Mouse (Mus musculus) thymus, postnatal 25 days (tissue): ENCODE results near the gene Skap1.
A peak's percentile ranks its signal among the peaks of the same experiment; 100 is the strongest.

Experiments used
- DNase-seq: peaks from one replicate; pipeline ENCODE4 v3.0.0; 2022

Skap1 gene

DNA sequence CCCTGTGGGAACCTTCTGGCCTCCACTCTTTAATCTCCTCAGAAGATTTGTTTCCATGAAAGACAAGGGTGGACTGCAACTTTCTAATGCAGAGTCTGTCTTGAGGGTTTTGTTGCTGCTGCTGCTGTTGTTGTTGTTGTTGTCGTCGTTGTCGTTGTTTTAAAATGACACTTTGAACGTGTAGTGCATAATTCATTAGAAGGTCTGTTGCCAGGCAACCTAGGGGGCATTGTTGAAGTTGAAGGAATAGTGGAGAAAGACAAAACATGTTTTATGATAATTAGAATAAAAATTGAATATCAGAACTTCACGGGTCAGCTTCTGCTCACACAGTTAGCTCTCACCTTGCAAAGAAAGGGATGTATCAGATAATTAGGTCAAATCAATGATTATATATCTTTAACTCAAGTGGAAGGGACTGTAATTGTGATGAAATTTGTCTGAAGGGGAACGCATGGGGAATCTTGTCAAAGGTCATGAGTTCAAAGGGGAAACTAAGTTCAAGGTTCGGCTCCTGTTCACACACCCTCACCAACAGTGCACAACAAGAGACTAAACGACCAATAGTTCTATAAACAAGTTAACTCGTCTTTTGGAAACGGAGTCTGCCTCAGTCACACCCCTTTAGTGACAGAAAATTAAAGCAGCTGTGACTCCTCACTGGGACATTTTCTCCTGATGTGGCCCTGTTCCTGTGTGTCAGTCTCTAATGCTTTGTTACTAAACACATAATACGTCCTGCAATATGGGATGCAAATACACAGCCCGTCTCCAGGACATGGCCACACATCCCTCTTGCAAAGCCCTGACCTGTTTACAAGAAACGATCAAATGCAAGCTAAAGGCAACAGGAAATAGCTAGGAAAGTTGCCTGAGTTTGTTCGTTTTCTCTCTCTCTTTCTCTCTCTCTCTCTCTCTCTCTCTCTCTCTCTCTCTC lies 112.4 kb downstream of the Skap1 start:
- no peak for DNase-seq

DNA sequence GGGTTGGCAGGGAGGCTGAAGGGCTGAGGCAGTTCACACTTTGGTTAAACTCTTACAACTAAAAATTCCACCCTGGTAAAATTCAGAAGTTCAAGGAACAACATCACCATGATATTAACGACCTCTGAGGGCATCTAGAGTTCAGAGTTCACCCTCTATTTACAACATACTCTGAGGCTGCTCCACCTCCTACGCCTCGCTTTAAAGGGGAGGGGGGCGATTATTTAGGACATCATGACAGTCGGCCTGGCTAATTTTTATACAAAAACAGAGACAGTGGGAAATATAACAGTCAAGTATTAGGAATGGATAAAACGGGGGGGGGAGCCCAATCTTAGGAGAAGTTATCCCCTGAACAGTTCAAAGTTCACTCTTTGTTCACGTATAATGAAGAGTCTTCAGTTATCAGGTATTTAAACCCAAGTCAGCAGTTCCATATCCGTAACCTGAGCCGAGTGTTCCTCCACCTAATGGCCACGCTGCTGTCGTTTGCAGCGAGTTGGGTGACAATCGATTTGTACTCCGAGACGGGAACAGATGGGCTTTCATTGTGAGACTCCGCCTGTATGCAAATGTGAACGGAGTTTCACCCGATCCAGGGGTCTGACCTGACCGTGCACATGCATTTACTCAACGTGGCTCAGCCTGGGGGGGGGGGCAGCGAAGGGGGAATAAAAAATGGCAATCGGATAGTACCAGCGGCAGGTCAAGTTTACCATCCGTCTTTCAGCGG lies 114.3 kb downstream of the Skap1 start:
- no peak for DNase-seq

DNA sequence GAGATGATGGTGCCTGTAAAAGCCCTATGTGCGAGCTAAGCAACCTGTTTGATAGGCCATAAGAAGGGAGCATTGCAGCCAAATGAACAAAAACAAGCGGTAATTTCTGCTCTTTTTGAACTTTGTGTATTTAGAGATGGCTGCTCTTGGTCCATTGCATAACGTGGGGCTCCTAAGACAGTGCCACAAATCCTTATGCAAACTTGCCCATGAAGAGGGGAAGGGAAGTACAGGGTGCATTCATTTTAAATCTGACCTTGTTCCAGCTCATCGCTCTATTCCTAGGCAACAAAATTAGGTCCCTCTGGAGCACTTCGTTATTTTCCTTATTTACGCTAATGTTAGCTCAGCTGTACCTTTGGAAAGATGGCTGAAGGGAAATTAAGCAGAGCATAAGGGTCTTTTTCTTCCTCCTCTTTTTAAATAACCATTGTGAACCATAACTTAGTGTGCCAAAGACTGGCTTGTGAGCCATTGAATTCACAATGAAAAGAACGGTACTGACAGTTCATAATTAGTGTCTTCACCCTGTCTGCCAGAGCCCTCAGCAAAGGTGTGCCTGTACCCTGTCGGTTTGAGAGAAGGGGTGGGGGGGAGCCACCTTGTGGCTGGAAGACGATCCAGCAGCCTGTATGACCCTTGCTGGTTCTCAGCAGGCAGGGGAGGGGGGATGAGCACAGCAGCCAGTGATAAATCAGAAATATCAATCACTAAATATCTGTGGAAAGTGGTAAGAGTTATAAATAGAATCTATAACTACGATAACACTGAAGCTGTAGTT lies 117.4 kb downstream of the Skap1 start:
- DNase-seq = peak; percentile 45

DNA sequence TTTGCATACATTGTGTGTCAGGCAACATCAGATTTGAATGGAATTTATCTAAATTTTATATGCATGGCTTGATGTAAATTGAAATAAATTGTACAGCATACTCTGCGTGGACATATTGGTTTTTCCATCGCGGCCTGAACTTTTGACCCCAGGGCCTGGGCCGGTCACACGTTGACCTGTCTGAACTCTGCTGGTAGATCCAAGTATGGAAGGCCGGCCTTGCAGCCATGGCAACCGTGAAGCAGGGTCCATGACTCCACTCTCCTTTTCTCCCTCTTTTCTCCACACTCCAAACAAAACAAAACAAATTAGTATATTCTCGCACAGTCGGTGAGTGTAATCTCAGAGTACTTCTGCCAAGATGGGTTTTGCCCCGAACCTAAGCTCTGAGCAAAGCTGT lies 118.2 kb downstream of the Skap1 start:
- no peak for DNase-seq

DNA sequence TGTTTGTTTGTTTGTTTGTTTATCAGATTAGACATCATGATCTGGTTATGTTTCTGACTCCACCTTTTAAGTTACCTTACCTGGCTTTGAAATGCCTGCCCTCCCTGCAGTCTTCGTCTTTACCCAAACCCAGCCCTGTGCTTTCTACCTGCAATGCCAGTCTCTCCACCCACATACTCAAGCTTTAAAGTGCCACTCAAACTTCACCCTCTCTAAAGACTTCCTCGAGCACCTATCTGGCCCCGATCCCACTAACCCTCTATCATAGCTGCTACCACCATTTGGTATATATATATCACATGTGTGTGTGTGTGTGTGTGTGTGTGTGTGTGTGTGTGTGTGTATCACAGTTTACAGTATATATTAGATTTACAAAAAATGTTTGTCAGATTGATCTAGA lies 125.4 kb downstream of the Skap1 start:
- DNase-seq = no peak

DNA sequence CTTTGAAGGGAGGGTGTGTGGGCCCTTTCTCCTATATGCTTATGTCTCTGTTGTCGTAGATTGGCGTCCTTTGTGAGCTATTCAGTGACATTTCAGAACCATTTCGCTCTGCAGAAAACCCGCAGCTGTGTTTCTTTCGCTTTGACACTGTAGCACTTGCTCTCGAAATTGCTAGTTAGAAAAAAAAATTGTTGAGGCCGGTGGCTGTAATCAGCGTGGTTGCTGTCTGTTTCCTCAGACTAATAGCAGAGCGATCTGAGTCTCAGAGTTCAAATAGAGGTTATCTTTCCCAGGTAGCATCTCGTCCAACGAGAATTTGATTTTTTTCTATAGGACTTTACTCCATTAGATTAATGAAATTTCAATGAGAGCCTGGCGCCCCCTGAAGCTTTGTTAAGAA lies 131.5 kb downstream of the Skap1 start:
- no peak for DNase-seq

DNA sequence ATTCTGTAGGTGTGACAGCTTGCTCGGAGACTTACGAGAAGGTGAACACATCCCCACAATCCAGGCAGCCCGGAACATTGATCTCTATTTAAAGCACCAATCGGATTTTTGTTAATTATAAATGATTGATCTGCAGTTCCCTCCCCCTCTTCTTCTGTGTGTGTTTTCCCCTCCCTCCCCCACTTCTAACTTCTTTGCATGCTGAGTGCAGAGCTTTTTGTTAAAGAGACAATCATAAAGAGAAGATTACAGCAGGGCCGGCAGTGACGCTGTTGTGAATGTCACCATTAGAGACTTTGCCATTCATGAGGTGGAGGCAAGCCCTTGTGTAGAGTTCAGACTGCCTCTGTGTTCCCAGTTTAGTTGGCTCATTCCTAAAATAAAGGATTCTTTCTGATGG lies 131.9 kb downstream of the Skap1 start:
- DNase-seq = no peak

DNA sequence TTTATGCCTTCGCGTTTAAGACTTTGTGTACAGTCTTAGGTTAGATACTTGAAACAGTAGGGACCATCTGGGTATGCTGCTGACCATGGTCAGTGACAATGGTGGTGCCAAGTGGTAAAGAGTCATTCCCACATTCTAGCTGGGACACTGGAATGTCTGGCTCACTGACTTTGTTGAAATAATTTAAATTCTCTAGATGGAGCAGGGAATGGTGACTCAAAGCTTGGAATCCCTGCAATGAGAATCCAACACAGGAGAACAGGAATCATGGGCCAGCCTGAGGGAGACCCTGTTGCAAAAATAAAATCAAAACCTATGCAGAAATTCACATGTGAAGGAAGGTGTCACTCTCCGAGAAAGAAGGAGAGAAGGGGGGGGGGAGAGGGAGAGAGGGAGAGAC lies 138.4 kb downstream of the Skap1 start:
- no peak for DNase-seq

DNA sequence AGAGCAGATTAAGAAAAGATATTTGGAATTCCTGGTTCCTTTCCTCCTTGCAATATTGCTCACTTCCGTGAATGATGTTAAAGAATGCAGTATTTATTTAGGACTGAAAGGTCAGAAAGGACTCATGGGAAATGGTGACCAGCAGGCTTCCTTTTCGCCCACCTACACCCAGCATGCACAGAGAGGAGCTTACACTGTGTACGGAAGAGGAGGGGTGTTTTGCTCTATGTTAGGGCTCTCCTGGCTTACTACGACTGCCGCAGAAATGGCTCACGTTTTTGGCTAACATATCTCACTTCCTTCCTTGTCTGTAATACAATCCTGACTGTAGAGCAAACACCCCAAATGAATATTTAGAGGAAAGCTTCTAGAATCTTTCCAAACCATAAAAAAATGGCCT lies 139.9 kb downstream of the Skap1 start:
- DNase-seq = no peak

DNA sequence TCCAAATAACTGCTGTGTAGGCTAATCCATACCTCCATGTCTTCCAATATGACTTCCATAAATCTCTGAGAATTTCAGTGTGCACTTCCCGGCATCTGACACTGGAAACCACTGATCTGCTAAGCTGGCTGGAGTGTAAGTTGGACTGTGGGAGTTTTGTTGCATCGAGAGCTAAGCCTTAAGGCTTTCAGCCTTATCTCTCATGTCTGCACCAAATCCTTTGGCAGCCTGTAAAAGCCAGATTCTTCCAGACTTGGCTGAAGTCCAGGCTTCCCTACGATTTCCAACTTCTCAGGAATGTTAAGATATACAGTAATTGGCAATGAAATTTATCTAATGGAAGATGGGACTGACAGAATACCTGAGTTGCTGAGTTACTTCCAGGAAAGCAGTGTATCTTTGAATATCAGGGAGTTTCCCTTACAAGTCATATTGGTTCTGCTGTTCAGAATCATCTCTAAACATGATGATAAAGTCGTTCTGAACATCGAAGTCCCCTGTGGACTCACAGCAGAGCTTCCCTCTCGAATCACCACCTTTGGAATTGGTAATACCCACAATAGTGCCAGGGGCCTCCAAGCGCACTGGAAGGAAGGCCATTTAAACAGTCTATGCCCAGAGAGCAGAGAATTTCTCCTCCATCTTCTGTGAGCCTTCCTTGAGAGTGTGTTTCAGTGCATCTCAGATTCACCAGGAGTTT lies 140.5 kb downstream of the Skap1 start:
- DNase-seq = no peak

DNA sequence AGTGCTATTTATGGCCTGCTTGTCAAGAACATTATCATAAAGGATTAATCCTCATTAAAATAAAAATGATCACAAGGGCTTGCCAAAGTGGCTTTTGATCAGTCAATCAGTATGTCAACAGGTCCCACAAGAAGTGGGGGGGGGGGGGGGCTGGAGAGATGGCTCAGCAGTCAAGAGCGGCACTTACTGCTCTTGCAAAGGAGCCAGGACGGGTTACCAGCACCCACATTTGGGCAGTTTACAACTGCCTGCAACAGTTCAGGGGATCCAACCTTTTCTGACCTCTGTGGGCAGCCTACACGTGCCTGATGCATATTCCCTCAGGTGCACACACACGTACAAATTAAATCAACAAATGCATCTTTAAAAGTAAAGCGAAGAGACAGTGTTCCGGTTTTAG lies 141.1 kb downstream of the Skap1 start:
- no peak for DNase-seq

DNA sequence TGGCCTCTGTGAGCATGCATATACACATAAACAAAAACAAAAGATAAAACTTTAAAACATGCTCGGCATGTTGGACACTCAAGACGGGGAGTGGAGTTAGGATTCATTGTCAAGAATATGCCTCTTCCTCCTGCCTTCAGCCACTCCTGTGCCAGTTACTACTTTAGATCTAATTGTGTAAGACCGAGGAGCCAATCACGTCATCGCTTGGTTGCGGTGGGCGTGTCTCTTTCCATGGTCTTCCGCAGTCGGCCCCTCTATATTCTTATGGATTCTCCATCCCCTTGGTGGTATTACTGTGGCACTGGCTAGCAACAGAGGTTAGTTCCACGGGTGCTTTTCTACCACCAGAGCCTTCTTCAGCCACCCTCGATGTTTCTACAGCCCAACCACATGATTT lies 148.2 kb downstream of the Skap1 start:
- DNase-seq = no peak

DNA sequence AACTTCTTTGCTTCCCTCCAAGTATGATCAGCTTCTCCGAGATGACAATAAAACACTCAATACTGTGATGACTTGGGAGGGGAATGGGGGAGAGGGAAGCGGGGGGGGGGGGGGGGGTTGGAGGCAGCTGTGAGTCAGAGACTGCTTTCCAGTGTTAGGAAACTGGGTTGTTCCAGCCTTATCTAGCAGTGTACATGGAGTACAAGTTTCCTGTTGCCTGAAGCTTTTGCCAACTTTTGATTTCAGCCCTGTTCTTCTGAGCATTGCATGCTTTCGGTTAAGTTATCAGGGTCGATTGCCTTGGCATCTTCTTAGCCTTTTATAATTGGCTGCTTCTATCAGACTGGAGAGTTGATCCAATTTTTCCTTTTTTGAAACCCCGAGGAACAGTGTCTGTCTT lies 152.4 kb downstream of the Skap1 start:
- no peak for DNase-seq

DNA sequence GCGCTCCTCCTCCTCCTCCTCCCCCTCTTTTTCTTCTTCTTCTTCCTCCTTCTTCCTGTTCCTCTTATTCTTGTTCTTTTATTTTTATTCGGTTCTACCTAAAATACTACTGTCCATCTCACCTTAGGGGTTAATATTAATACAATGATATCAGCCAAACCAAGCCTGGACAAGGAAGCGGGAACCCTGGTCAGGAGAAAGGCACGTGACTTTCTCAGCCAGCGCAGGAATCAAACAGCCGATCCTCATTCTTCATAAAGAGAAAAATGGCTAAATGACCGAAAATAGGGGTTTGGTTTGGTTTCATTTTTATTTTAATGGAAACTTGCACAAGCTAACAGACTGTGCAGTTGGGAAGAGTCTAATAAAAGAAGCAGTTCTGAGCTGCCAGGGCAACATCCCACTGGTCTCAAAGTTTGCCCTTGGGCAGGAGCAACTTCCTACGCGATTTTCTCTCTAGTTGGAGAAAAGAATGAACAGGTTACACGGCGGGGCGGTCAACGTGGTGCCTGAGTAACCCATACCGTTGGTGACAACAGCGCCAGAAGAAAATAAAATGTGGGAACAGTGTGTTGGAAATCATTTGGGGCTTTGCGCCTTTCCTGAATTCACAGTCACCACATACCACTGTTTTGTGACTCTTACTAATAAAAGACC lies 154.5 kb downstream of the Skap1 start:
- DNase-seq = no peak

DNA sequence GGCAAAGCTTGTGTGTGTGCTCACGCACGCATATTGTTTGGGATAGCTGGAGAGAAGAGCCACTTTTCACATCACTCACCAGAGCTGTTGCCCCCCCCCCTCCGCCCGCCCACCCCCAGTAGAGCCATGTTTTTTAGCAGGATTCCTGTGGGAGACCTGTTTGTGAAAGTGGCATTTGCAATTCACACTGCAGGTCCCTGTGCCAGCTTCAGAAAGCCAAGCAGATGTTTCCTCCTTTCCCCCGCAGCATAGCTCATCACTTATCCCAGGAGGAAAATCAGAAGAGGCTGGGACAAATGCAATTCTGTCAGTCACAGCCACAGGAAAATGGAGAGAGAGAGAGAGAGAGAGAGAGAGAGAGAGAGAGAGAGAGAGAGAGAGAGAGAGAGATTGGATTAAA lies 155.2 kb downstream of the Skap1 start:
- DNase-seq = no peak

DNA sequence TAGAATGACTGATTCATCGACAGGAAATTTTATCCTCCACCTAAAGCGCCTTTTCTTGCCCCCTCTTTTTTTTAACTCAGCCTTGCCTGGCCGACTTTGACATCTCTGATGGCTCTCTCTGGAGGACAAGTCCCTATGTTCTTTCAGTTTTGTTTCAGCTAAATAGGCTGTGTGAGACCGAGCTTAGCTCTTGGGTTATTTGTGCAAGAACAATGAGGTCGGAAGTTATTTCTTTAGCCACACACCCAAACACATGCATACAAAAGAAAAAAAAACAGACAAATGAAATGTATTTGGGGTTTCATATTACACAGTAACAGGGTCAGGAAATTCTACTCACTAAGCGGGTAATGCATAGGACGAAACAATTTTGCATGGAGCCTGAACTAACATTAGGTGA lies 155.6 kb downstream of the Skap1 start:
- no peak for DNase-seq

DNA sequence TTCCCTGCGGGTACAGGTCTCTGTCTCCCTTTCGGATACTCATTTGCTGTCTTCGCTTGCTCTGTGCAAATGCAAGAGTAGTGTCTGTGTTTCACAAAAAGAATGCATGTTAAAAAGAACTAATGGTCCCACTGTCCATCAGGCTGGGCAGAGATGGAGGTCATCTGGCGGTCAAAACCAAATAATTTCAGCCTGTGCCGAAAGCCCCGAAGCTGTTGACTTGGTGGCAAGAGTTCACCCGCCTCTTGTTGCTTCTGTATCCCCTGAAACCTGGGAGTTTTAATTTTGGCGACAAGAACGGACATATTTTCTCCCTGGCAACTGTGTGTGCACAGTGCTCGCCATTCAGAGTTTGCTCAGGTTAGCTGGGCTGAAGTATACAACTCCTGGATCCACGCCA lies 156.3 kb downstream of the Skap1 start:
- DNase-seq = no peak

DNA sequence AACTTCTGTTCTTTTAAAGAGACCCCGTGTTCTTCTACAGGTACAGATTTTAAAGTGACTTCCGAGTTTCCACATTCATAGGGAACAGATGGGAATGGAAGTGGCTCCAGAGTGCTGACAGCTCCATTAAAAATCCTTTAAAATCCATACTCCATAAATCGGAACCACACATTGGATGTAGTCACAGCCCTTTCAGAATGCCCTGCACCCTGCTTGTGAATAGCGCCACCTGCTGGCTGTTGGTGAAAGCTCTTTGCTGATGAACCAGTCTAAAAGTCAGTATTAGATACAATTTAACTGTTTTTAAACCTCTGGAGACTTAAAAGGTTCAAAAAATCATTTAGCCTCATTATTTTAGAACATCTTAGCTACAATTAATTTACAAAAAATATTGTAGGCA lies 156.8 kb downstream of the Skap1 start:
- DNase-seq = peak; percentile 63

DNA sequence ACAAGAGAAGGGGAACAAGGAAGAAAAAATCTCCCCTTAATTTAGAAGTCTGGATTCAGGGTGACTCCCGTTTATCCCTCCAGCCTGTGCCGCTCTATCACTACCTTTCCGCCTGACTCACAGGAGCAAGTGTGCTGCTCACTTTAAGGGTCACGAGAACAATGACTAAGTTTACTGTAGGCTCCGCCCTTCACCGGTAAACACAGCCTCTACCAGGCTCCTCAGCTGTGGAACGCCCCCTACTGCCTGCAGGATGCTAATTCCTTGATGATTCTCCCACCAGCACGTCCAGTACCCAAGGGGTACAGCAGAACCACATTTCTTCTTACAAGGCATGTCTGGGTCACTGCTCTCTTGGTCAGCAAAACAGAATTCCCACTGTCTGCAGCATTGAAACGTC lies 158.4 kb downstream of the Skap1 start:
- DNase-seq = peak; percentile 18

DNA sequence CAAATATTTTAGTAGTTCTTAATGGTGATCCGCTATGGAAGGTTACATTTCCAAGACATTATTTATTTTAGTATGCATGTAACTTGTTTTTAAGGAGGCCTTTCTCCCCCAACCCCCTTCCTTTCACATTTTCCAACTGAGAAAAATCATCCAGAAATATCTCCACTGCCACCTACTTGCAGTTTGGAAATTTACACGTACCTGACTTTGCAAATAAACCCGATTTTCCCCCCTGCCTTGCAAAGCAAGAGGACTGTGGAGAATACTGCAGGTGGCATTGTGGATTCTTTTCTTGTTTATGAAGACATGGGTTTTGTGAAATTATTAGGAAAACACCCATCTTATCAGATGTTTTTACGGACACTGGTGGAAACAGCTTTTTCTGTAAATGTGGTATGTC lies 160.0 kb downstream of the Skap1 start:
- no peak for DNase-seq

DNA sequence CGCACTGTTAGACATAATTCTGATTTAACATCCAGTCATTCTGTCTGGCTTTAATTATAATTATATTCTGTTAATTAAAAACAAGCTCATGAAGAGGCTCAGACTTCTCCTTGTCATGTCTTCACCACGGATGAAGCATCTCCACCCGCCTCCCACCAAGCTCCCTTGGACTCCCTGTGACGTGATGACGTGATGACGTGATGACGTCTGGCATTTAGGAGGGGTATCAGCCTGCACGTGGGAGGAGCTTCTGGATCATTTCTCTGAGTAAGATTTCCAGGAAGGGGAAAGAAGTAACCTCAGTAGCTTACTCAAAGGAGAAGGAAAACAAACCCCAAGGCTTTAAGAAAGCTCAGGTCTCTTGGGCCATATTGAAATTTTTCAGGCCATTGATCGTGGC lies 165.4 kb downstream of the Skap1 start:
- DNase-seq = no peak

DNA sequence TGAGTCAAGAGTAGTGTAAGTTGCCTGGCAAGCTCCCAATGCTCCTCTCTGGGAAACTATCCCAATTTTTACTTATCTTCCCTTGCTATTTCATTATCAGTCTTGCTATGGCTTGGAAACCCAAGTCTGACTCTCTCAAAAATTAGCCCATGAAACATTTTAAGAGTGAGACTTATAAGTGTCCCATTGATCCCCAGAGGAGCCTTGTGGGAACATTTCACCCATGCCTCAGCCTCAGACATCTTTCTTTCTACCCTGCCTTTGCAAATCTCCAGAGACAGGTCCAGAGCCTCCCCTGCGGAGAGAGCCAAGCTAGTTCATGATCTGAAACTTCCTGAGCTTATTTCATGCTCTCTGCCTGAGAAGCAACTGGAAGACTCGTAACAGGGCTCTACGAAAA lies 167.1 kb downstream of the Skap1 start:
- no peak for DNase-seq
